Mouse (Mus musculus): ENCODE results near the gene Cln6. TPM values are rescaled to one million over a fixed set of nuclear protein-coding genes. Genes with fewer than 3 reads are reported as not detected.
"Not testable (repeated sequence)": the region's sequence is repeated elsewhere in the genome, so short reads cannot be mapped to it uniquely, and the experiment has no call there.

The Cln6 gene
- 5.7 and 10.5 TPM in 2 replicates for polyA plus RNA-seq (2015; fragmentation: Nextera tagmentation; extraction: Ambion mirVana)

DNA sequence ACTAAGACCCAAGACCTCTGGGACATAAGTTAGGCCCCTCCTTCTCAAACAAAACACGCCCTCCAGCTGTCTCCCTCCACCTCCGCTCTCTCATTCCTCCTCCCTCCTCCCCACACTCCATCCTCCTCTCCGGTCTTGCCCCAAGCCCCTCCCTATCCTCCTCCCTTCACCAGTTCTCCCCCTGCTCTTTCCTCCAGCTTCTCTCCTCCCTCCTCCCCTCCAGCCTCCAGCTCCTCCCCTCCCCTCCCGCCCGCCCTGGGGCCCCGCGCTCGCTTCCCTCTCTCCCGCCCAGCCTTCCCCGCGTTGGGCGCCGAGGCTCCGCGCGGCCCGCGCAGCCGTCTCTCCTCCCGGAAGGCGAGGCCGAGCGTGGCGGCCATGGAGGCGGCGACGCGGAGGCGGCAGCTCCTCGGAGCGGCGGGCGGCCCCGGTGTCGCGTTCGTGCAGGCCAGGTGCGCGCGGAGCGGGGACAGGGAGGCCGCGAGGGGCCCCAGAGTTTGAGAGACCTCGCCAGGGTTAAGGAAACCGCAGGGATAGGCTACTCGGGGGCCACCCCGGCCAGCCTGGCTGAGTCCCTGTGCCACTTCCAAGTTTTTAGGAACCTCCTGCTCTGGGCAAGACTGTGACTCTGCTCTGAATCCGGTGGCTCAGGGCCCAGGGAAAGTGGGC is at the start of gene Cln6:
Cln6 (plus strand) TSS at position 280 of the 666 bp plus-strand sequence.
- WGBS: under 1% methylated on average over 38 of the region's 48 CpGs
- Histone ChIP-seq H3K27me3 (replicated peaks) (no peaks in the 10 kb centered on the region), H3K4me1 (peaks cover 11% of the 10 kb centered on the region), H3K9ac (replicated peaks) (peak within 1 kb of the TSS; percentile 75), H3K9me3 (replicated peaks) (no peaks in the 10 kb centered on the region), H3K36me3 (no peaks in the 10 kb centered on the region), H3K4me2 (peak within 1 kb of the TSS; percentile 91), H3K4me3 (replicated peaks) (peak within 1 kb of the TSS; percentile 66), H3K27ac (replicated peaks) (peak within 1 kb of the TSS; percentile 82)
- ATAC-seq (ENCODE audit: low FRiP score): peak; percentile 86

DNA sequence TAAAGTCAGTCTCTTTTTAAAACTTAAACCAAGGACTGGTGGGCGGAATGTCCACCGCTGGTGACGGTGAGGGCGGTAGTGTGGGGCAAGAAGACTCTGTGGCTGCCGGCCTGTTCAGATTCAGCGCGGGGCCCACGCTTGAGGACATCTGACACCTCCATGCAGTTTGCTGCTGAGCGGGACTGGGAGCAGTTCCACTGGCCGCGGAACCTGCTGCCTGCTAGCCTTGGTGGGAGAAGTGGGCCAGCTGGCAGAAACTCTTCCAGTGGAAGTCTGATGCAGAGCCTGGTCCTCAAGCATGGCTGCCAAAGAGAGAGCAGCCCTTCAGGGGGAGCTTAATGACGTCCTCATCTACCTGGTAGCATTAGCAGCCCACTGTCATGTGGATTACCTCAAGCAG is 48.7 kb upstream of the Cln6 start:
- H3K27me3 ChIP-seq (replicated peaks): no peaks in the 10 kb centered on the region
- no peak for ATAC-seq (ENCODE audit: low FRiP score)
- no peak overlapping the region for H3K4me3 ChIP-seq (replicated peaks)
- no peak overlapping the region for H3K9ac ChIP-seq (replicated peaks)
- H3K4me1 ChIP-seq: no peaks in the 10 kb centered on the region
- H3K36me3 ChIP-seq: peaks cover 6% of the 10 kb centered on the region; the same call in 1 of the 2 replicates
- no peak overlapping the region for H3K4me2 ChIP-seq
- 91% methylated on average over 12 of the region's 12 CpGs for WGBS
- H3K27ac ChIP-seq (replicated peaks): no peak overlapping the region
- no peaks in the 10 kb centered on the region for H3K9me3 ChIP-seq (replicated peaks)

DNA sequence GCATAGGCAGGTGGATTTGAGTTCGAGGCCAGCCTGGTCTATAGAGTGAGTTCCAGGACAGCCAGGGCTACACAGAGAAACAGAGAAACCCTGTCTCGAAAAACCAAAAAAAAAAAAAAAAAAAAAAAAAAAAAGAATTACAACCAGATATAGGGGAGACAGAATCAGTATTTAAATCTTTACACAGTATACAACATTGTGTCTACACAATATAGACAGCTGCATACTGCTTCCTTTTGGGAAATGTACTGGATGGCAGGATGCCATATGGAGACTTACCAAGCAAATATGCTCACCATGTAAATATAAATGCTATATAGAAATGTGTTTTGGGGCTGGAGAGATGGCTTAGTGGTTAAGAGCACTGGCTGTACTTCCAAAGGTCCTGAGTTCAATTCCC is 39.4 kb upstream of the Cln6 start:
- H3K9ac ChIP-seq (replicated peaks); H3K4me1 ChIP-seq; H3K9me3 ChIP-seq (replicated peaks); H3K27ac ChIP-seq (replicated peaks); H3K4me3 ChIP-seq (replicated peaks); H3K4me2 ChIP-seq; ATAC-seq (ENCODE audit: low FRiP score); H3K27me3 ChIP-seq (replicated peaks): not testable (repeated sequence)
- peaks cover 37% of the 10 kb centered on the region for H3K36me3 ChIP-seq
- WGBS: 88% methylated on average over 2 of the region's 2 CpGs

DNA sequence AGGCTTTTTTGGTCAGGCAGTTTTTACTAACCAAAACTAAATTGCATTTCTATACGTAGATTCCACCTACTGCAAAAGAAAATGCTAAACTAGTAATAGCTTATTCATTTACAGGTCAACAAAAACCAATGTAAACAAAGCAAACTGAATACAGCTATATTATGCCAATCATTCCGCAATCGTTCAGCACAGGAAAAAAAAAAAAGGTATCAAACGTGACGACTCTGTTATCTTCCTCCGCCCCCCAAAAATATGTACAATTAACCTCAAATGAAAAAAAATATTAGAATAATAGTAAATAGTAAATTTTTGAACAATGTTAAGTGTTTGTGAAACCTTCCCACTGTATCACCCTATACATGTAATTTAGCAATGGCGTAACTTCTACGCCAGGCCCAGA is 28.5 kb upstream of the Cln6 start:
- H3K36me3 ChIP-seq: no peaks in the 10 kb centered on the region
- no peaks in the 10 kb centered on the region for H3K9me3 ChIP-seq (replicated peaks)
- peak overlapping the region; percentile 82 for H3K4me2 ChIP-seq
- ATAC-seq (ENCODE audit: low FRiP score): no peak
- peak overlapping the region; percentile 99; the same call in 1 of the 2 replicates for H3K27ac ChIP-seq (replicated peaks)
- 16% methylated on average over 8 of the region's 8 CpGs for WGBS
- no peaks in the 10 kb centered on the region for H3K27me3 ChIP-seq (replicated peaks)
- H3K4me3 ChIP-seq (replicated peaks): peak overlapping the region; percentile 97
- H3K9ac ChIP-seq (replicated peaks): peak overlapping the region; percentile 98
- H3K4me1 ChIP-seq: peaks cover 28% of the 10 kb centered on the region

DNA sequence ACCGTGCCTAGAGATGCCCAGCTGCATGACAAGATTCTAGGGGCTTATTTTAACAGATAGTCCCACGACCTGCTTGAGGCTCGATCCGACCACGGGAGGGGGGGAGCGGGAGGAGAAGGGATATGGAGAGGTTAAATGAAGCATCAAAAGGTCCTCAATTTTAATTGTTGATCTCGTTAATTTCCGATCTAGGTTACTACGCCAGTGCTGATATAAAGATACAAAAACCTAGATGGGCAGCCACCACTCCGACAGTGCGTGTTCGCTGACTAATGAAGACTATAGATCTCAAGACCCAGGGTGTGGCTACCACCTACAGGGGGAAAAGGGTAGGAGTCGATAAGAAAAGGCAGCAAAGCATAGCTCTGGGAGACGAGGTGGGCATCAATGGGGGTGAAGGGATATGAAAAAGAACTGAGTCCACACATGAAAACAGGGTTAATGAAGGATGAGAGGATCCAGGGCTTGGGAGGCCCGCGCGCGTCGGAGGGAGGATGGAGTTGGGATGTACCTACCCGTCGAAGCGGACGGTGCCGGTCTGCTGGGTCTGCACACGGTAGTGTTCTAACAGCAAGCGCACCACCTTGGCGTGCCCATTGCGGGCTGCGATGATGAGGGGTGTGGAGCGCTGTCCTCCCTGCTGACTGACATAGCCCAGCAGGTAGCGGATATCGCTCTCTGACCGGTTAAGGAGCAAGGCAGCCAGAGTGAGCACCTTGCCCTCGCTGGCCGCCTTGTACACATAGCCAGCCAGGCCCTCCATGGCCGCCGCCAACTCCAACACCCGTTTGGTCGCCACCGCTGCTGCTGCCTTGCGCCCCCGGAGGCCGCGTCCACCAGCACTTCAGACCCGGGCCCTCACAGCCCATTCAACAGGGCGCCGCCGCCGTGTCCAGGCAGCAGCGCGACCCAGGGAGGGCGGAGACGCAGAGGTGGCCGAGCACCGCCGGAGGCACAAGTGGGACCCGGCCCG is 27.8 kb upstream of the Cln6 start:
- H3K4me1 ChIP-seq: peaks cover 28% of the 10 kb centered on the region
- H3K9ac ChIP-seq (replicated peaks): peak overlapping the region; percentile 98
- H3K4me2 ChIP-seq: peak overlapping the region; percentile 82
- no peaks in the 10 kb centered on the region for H3K9me3 ChIP-seq (replicated peaks)
- H3K36me3 ChIP-seq: no peaks in the 10 kb centered on the region
- H3K4me3 ChIP-seq (replicated peaks): peak overlapping the region; percentile 97
- under 1% methylated on average over 58 of the region's 58 CpGs for WGBS
- H3K27me3 ChIP-seq (replicated peaks): no peaks in the 10 kb centered on the region
- peak; percentile 71 for ATAC-seq (ENCODE audit: low FRiP score)
- H3K27ac ChIP-seq (replicated peaks): peak overlapping the region; percentile 99

DNA sequence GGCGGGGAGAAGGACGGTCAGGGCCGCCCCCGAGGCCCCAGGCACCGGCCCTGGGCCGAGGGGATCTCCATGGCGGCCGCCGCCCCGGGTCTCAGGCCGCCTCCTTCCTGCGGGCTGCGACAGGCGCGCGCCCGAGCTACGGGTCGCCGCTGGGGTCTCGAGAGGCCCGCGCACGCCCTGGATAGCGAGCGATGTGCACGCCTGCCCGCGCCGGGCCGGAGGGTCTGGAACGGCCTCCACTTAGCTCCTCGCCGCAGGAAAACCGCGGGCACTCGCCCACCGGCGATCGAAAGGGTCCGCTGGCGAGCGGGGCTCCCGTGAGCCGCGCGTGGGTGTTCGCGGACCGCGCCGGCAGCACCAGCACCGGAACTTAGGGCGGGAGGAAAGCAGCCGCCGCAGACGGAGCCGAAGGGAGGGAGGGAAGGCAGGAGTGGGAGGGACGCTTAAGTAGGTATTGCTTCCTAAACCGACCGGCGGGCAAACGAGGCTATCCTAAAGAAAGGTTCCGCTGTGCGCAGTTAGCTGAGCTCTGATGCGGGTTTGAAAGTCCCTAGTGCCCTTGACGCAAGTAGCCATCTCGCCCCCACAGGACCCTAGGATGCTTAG is 27.0 kb upstream of the Cln6 start, which contains the start of gene Fem1b:
Fem1b (minus strand) TSS at position 419 of the 606 bp plus-strand sequence.
- peak within 1 kb of the TSS; percentile 98 for H3K9ac ChIP-seq (replicated peaks)
- peak within 1 kb of the TSS; percentile 99 for H3K27ac ChIP-seq (replicated peaks)
- WGBS: under 1% methylated on average over 66 of the region's 68 CpGs
- H3K36me3 ChIP-seq: no peaks in the 10 kb centered on the region
- no peaks in the 10 kb centered on the region for H3K9me3 ChIP-seq (replicated peaks)
- H3K4me1 ChIP-seq: peaks cover 28% of the 10 kb centered on the region
- ATAC-seq (ENCODE audit: low FRiP score): peak; percentile 92
- peak within 1 kb of the TSS; percentile 97 for H3K4me3 ChIP-seq (replicated peaks)
- H3K27me3 ChIP-seq (replicated peaks): no peaks in the 10 kb centered on the region
- peak within 1 kb of the TSS; percentile 82 for H3K4me2 ChIP-seq

DNA sequence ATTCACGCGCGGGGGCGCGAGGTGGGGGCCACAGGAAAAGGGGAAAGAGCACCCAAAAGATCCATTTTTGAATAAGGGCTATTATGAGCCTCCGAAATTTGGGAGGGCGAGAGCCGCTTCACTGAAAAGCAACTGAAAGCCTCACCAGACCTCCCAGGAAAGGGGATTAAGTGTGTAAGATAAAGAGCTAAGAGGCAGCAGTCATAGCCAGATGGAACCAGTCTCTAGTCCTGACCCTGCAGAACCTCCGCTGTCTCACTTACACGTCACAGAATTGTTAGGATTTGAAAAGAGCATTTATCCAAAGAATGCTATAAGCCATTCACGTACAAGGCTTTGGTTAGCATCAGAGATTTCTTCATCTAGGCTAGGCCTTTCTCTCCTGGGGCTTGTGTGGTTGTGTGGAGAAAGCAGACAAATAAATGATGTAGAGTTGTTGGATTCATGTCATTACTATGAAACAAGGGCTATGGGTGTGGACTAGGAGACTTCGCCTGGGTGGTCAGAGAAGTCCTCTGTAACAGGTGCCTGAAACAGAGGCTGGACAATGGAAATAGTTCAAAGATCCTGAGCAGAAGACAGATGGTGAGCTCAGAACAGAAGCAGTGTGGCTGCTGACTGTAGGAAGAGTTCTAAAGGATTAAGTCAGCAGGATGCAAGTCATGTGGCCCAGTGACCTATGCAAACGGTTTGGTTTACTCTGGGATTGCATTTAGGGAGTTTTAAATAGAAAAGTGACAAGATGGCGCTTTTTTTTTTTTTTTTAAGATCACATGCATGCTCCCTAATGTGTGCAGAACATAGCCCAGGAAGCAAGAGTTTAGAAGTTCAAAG is 26.2 kb upstream of the Cln6 start:
- H3K9me3 ChIP-seq (replicated peaks): no peaks in the 10 kb centered on the region
- H3K4me2 ChIP-seq: peak overlapping the region; percentile 82
- H3K4me3 ChIP-seq (replicated peaks): peak overlapping the region; percentile 97
- peaks cover 34% of the 10 kb centered on the region for H3K4me1 ChIP-seq
- H3K36me3 ChIP-seq: no peaks in the 10 kb centered on the region
- H3K9ac ChIP-seq (replicated peaks): peak overlapping the region; percentile 98
- no peaks in the 10 kb centered on the region for H3K27me3 ChIP-seq (replicated peaks)
- WGBS: 15% methylated on average over 14 of the region's 14 CpGs
- peak overlapping the region; percentile 99 for H3K27ac ChIP-seq (replicated peaks)
- 0 out of 2 replicates have a peak, but pooled peaks have one; percentile 33 for ATAC-seq (ENCODE audit: low FRiP score)

DNA sequence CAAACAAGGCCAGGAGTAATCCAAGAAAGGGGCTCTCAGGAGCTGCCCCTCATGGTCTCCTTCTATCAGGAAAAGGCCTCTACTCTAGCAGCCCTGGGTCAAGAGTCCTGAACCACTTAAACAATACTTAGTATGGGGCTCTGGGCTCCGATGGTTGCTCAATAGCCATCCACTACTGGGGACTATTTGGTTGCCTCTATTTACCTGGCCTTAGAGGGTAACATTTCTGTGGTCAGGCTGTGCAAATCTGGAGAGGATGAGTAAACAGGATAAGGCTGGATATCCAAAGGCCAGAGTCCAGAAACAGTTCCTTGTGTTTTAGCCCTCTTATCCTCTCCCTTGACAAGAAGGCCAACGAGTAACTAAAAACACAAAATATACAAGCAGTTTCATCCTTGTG is 23.8 kb upstream of the Cln6 start:
- no peak for ATAC-seq (ENCODE audit: low FRiP score)
- no peak overlapping the region for H3K4me3 ChIP-seq (replicated peaks)
- H3K27ac ChIP-seq (replicated peaks): no peak overlapping the region
- H3K9ac ChIP-seq (replicated peaks): no peak overlapping the region
- H3K4me2 ChIP-seq: no peak overlapping the region
- WGBS: 89% methylated on average over 2 of the region's 2 CpGs
- no peaks in the 10 kb centered on the region for H3K9me3 ChIP-seq (replicated peaks)
- peaks cover 18% of the 10 kb centered on the region for H3K4me1 ChIP-seq
- no peaks in the 10 kb centered on the region for H3K36me3 ChIP-seq
- no peaks in the 10 kb centered on the region for H3K27me3 ChIP-seq (replicated peaks)

DNA sequence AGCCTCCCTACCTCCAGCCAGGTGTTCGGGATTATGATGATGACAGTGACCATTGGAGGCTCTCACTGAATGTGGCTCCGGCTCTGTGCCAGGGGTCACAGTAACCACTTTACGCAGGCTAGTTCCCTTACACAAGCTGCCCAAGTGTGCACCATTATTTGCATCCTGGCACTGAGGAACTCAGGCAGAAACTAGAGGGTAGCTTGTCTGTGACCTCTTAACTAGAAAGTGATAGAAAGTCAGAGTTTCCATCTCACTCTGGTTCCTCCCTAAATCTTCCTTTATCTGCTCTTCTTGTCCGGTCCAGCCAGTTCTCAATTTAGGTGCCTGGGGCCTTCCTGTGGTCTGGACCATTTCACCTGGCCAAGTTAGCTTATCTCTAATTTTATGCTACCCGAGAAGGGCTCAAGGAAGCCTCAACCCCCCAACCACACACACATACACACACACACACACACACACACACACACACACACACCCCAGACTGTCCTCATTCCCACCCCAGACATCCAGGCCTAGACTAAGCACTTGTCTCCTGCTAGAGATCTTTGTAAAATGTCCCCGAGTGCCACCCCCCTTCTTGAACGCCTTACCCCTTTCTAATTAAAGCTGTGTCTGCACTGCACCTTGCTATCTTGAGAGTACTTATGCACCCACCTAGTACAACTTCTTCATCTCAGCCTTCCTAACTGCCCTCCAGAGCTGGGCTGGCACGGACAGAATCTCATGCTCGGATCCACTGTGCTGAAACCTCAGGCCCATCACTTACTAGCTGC is 22.1 kb upstream of the Cln6 start:
- Histone ChIP-seq H3K27me3 (replicated peaks) (no peaks in the 10 kb centered on the region), H3K4me1 (peaks cover 18% of the 10 kb centered on the region), H3K4me3 (replicated peaks) (no peak overlapping the region), H3K4me2 (no peak overlapping the region), H3K36me3 (no peaks in the 10 kb centered on the region), H3K9ac (replicated peaks) (no peak overlapping the region), H3K27ac (replicated peaks) (no peak overlapping the region), H3K9me3 (replicated peaks) (no peaks in the 10 kb centered on the region)
- WGBS: 80% methylated on average over 9 of the region's 9 CpGs
- no peak for ATAC-seq (ENCODE audit: low FRiP score)

DNA sequence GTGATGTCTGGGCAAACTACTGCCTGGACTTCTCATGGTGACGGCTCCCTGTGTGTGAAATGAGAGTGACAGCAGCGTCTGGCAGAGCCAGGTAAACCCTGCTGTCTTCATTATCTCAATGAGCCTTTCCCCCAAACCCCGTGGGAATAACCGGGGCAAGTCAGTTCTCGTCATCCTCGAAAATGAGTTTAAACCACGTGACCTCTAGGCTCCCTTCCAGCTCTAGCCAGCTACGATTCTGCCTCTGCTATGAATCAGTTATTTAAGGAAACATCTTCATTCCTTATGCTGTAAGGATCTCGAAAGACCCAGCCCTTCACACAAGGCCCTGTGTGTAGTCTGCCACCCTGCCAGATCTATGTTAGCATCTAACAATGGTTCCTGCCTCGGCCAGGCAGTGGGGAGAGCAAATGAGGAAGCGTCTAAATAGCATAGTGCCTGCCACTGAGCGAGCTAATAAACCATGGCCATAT is 21.4 kb upstream of the Cln6 start:
- Histone ChIP-seq H3K4me1 (peaks cover 17% of the 10 kb centered on the region), H3K9me3 (replicated peaks) (no peaks in the 10 kb centered on the region), H3K4me2 (no peak overlapping the region), H3K9ac (replicated peaks) (no peak overlapping the region), H3K27ac (replicated peaks) (no peak overlapping the region), H3K27me3 (replicated peaks) (no peaks in the 10 kb centered on the region), H3K36me3 (no peaks in the 10 kb centered on the region), H3K4me3 (replicated peaks) (no peak overlapping the region)
- no peak for ATAC-seq (ENCODE audit: low FRiP score)
- 48% methylated on average over 12 of the region's 12 CpGs for WGBS
